Mouse (Mus musculus): ENCODE results near the gene Igsf21. TPM values are rescaled to one million over a fixed set of nuclear protein-coding genes. Genes with fewer than 3 reads are reported as not detected.

The Igsf21 gene
- 0.13 TPM in 1 of 2 replicates, not detected in the other for total RNA-seq (2014; rRNA removed)
- 0.09 TPM in 1 of 2 replicates, not detected in the other for polyA plus RNA-seq (2012; rRNA removed)

GRCm38 (mm10) chr4:140246180-140247005 lies at the start of gene Igsf21:
Gene Igsf21, minus strand, starts transcription at chr4:140246784.
- no peak for DNase-seq (ENCODE audit: extremely low read depth, low read depth, low spot score)
- Histone ChIP-seq H3K4me3 (ENCODE audit: insufficient read depth, low read depth, low read length) (no peak within 1 kb of the TSS), H3K36me3 (ENCODE audit: control insufficient read depth, insufficient read depth, low read length) (no peaks in the 10 kb centered on the region), H3K9ac (ENCODE audit: low read depth, low read length) (no peak within 1 kb of the TSS), H3K79me2 (ENCODE audit: control insufficient read depth, insufficient read depth, low read length) (no peaks in the 10 kb centered on the region), H3K4me1 (ENCODE audit: control insufficient read depth, insufficient read depth, low read length) (no peaks in the 10 kb centered on the region), H3K27ac (replicated peaks; ENCODE audit: insufficient read depth, low read depth, low read length) (no peak within 1 kb of the TSS), H3K27me3 (ENCODE audit: control insufficient read depth, insufficient read depth, low read length) (peaks cover 27% of the 10 kb centered on the region)
- 2% methylated on average over 78 of the region's 90 CpGs for whole genome bisulfite sequencing
- no peak for TF ChIP-seq POLR2A (IDR thresholded peaks at IDR 0.05; ENCODE audit: extremely low read depth, insufficient read depth, low read length)
- no peak for TF ChIP-seq CTCF (IDR thresholded peaks at IDR 0.05; ENCODE audit: low read depth, low read length)

DNA sequence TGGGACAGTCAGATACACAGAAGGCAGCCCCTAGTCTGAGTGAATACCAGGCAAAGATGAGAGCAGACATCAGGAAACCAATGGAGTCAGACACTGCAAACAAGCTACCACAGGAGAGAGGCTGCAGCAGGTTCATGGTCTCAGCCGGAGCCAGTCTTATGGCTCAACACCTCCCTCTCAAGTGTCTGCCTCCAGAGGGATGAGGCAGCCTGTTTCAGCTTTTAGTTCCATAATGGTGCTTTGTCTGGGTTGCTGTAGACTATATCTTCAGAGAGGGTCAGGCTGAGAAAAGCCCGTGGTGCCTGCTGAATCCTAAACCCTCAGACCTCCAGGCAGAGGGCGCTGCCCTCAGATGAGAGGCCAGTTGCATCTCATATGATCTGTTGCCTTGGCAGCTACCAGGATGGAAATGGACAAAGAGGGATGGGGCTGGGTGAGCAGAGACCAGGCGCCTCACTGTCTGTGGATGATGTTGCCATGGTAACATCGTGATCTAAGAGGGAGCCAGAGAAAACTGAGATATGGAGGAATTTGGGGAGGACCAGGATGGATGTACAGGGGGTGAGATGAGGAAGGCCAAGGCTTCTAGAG lies 39.2 kb upstream of the Igsf21 start:
- Histone ChIP-seq H3K9ac (ENCODE audit: low read depth, low read length) (no peak overlapping the region), H3K4me3 (ENCODE audit: insufficient read depth, low read depth, low read length) (no peak overlapping the region), H3K79me2 (ENCODE audit: control insufficient read depth, insufficient read depth, low read length) (no peaks in the 10 kb centered on the region), H3K27me3 (ENCODE audit: control insufficient read depth, insufficient read depth, low read length) (no peaks in the 10 kb centered on the region), H3K4me1 (ENCODE audit: control insufficient read depth, insufficient read depth, low read length) (no peaks in the 10 kb centered on the region), H3K36me3 (ENCODE audit: control insufficient read depth, insufficient read depth, low read length) (no peaks in the 10 kb centered on the region), H3K27ac (replicated peaks; ENCODE audit: insufficient read depth, low read depth, low read length) (no peak overlapping the region)
- WGBS = 76% methylated on average over 5 of the region's 5 CpGs
- no peak for DNase-seq (ENCODE audit: extremely low read depth, low read depth, low spot score)
- TF ChIP-seq CTCF (IDR thresholded peaks at IDR 0.05; ENCODE audit: low read depth, low read length) (no peak), POLR2A (IDR thresholded peaks at IDR 0.05; ENCODE audit: extremely low read depth, insufficient read depth, low read length) (no peak)

DNA sequence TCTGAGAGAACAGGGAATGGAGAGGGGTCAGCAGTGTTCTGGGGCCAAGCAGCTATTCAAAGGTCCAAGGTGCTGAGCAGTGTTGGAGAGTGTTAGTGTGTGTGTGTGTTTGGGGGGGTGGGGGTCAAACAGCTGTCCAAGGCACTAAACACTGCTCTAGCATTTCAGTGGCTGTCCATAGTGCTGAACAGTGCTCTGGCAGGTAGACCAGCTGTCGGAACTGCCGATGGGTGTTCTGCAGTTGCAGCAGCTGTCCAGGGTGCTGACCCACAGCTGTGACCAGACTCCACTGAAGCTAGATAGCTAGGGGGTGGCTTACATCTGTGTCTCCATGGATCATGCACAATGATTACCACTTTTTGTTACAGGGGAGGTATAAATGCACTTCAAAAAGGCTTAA lies 36.8 kb upstream of the Igsf21 start:
- no peak overlapping the region for H3K27ac ChIP-seq (replicated peaks; ENCODE audit: insufficient read depth, low read depth, low read length)
- H3K9ac ChIP-seq (ENCODE audit: low read depth, low read length) = no peak overlapping the region
- H3K27me3 ChIP-seq (ENCODE audit: control insufficient read depth, insufficient read depth, low read length) = no peaks in the 10 kb centered on the region
- TF ChIP-seq POLR2A (IDR thresholded peaks at IDR 0.05; ENCODE audit: extremely low read depth, insufficient read depth, low read length) (no peak), CTCF (IDR thresholded peaks at IDR 0.05; ENCODE audit: low read depth, low read length) (no peak)
- WGBS = 5% methylated on average over 2 of the region's 2 CpGs
- DNase-seq (ENCODE audit: extremely low read depth, low read depth, low spot score) = peak; percentile 17
- no peaks in the 10 kb centered on the region for H3K4me1 ChIP-seq (ENCODE audit: control insufficient read depth, insufficient read depth, low read length)
- H3K79me2 ChIP-seq (ENCODE audit: control insufficient read depth, insufficient read depth, low read length) = no peaks in the 10 kb centered on the region
- no peak overlapping the region for H3K4me3 ChIP-seq (ENCODE audit: insufficient read depth, low read depth, low read length)
- H3K36me3 ChIP-seq (ENCODE audit: control insufficient read depth, insufficient read depth, low read length) = no peaks in the 10 kb centered on the region

- 86% methylated on average over 2 of the region's 2 CpGs for WGBS
- no peak for TF ChIP-seq POLR2A (IDR thresholded peaks at IDR 0.05; ENCODE audit: extremely low read depth, insufficient read depth, low read length)
- TF ChIP-seq CTCF (IDR thresholded peaks at IDR 0.05; ENCODE audit: low read depth, low read length) = no peak
- H3K27ac ChIP-seq (replicated peaks; ENCODE audit: insufficient read depth, low read depth, low read length) = no peak overlapping the region
- no peak overlapping the region for H3K9ac ChIP-seq (ENCODE audit: low read depth, low read length)
- H3K27me3 ChIP-seq (ENCODE audit: control insufficient read depth, insufficient read depth, low read length) = no peaks in the 10 kb centered on the region
- DNase-seq (ENCODE audit: extremely low read depth, low read depth, low spot score) = no peak
- H3K4me1 ChIP-seq (ENCODE audit: control insufficient read depth, insufficient read depth, low read length) = no peaks in the 10 kb centered on the region
- H3K4me3 ChIP-seq (ENCODE audit: insufficient read depth, low read depth, low read length) = no peak overlapping the region
- H3K36me3 ChIP-seq (ENCODE audit: control insufficient read depth, insufficient read depth, low read length) = no peaks in the 10 kb centered on the region
- H3K79me2 ChIP-seq (ENCODE audit: control insufficient read depth, insufficient read depth, low read length) = no peaks in the 10 kb centered on the region
Measured at GRCm38 (mm10) chr4:140278269-140278668, 31.7 kb upstream of the Igsf21 start.

- TF ChIP-seq CTCF (IDR thresholded peaks at IDR 0.05; ENCODE audit: low read depth, low read length) (no peak), POLR2A (IDR thresholded peaks at IDR 0.05; ENCODE audit: extremely low read depth, insufficient read depth, low read length) (no peak)
Measured at GRCm38 (mm10) chr4:140271913-140272312, 25.3 kb upstream of the Igsf21 start.

DNA sequence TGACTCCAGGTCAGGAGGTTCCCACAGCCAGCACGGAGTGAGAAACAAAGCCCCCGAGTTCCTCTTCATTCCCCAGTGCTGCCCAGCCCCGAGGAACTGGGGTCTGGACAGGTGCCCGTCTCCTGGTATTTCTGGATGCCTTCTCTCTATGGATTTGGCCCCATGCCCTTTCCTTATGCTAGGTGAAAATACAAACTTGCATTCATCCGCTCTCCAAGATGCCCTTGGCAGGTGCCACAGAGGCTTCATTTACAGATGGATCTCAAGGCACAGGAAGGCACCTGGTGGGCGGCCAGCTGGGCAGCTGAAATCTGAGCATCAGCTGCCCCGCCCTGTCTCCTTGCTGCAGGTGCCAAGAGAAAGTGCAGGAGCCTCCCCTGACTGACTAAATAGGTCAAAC lies 23.9 kb upstream of the Igsf21 start:
- WGBS = 66% methylated on average over 7 of the region's 7 CpGs
- Histone ChIP-seq H3K4me3 (ENCODE audit: insufficient read depth, low read depth, low read length) (no peak overlapping the region), H3K27ac (replicated peaks; ENCODE audit: insufficient read depth, low read depth, low read length) (no peak overlapping the region), H3K36me3 (ENCODE audit: control insufficient read depth, insufficient read depth, low read length) (no peaks in the 10 kb centered on the region), H3K27me3 (ENCODE audit: control insufficient read depth, insufficient read depth, low read length) (no peaks in the 10 kb centered on the region), H3K9ac (ENCODE audit: low read depth, low read length) (no peak overlapping the region), H3K4me1 (ENCODE audit: control insufficient read depth, insufficient read depth, low read length) (no peaks in the 10 kb centered on the region), H3K79me2 (ENCODE audit: control insufficient read depth, insufficient read depth, low read length) (no peaks in the 10 kb centered on the region)
- no peak for TF ChIP-seq POLR2A (IDR thresholded peaks at IDR 0.05; ENCODE audit: extremely low read depth, insufficient read depth, low read length)
- no peak for TF ChIP-seq CTCF (IDR thresholded peaks at IDR 0.05; ENCODE audit: low read depth, low read length)
- DNase-seq (ENCODE audit: extremely low read depth, low read depth, low spot score) = no peak

More at GRCm38 (mm10) chr4:140271913-140272312, 25.3 kb upstream of the Igsf21 start:
- no peaks in the 10 kb centered on the region for H3K4me1 ChIP-seq (ENCODE audit: control insufficient read depth, insufficient read depth, low read length)
- H3K9ac ChIP-seq (ENCODE audit: low read depth, low read length) = no peak overlapping the region
- WGBS = 86% methylated on average over 5 of the region's 5 CpGs
- H3K27me3 ChIP-seq (ENCODE audit: control insufficient read depth, insufficient read depth, low read length) = no peaks in the 10 kb centered on the region
- H3K27ac ChIP-seq (replicated peaks; ENCODE audit: insufficient read depth, low read depth, low read length) = no peak overlapping the region
- H3K4me3 ChIP-seq (ENCODE audit: insufficient read depth, low read depth, low read length) = no peak overlapping the region
- H3K36me3 ChIP-seq (ENCODE audit: control insufficient read depth, insufficient read depth, low read length) = no peaks in the 10 kb centered on the region
- H3K79me2 ChIP-seq (ENCODE audit: control insufficient read depth, insufficient read depth, low read length) = no peaks in the 10 kb centered on the region
- DNase-seq (ENCODE audit: extremely low read depth, low read depth, low spot score) = no peak
